Mouse (Mus musculus): ENCODE results near the gene Hilpda.

GRCm38 (mm10) chr6:29288651-29289050 is 16.4 kb downstream of the Hilpda start:
- TF ChIP-seq CTCF (IDR thresholded peaks at IDR 0.05; ENCODE audit: extremely low read depth, insufficient read length, insufficient replicate concordance, low read depth, low read length): no peak
- no peak for TF ChIP-seq POLR2A (IDR thresholded peaks at IDR 0.05; ENCODE audit: low read depth, low read length)

Data from small intestine, adult 2 months (tissue).